Mouse (Mus musculus) gastrocnemius, adult 8-10 months (tissue): ENCODE results near the gene Apol7a. TPM values are rescaled to one million over a fixed set of nuclear protein-coding genes. Genes with fewer than 3 reads are reported as not detected.

Experiments
- DNase-seq, 2 experiments: peaks; one replicate each; pipeline ENCODE4 v3.0.0; 2022; ENCODE audit warnings: low spot score in 2 of 2
- total RNA-seq, 4 experiments: library from RNA; stranded (reverse); gene quantifications; 2 replicates each; pipeline ENCODE4 v1.2.4; 2022

Gene Apol7a
- total RNA-seq, 4 experiments from 2014 or later = 0.80 to 1.6 (median 1.3) TPM

GRCm38 (mm10) chr15:77376920-77377319, 22.0 kb downstream of the Apol7a start:
- no peak for DNase-seq

- DNase-seq = no peak
Observed at GRCm38 (mm10) chr15:77370588-77370987, 28.3 kb downstream of the Apol7a start.

GRCm38 (mm10) chr15:77369981-77370380, 28.9 kb downstream of the Apol7a start:
- DNase-seq = no peak

- DNase-seq = no peak
Observed at GRCm38 (mm10) chr15:77368818-77369320, 30.0 kb downstream of the Apol7a start.

GRCm38 (mm10) chr15:77368148-77368547, 30.8 kb downstream of the Apol7a start:
- DNase-seq = peak; percentile 95 to 96

GRCm38 (mm10) chr15:77367504-77367903, 31.4 kb downstream of the Apol7a start:
- DNase-seq = peak; percentile 37 to 45

- DNase-seq = peak; percentile 75 to 81
Observed at GRCm38 (mm10) chr15:77366706-77367484, 32.0 kb downstream of the Apol7a start.

GRCm38 (mm10) chr15:77365700-77366570, 33.0 kb downstream of the Apol7a start:
- DNase-seq = peak; percentile 47 to 67

GRCm38 (mm10) chr15:77364026-77364425, 34.9 kb downstream of the Apol7a start:
- peak in 1 of 2 experiments; percentile 23 for DNase-seq

GRCm38 (mm10) chr15:77363578-77363977, 35.3 kb downstream of the Apol7a start:
- no peak for DNase-seq

GRCm38 (mm10) chr15:77362952-77363351, 36.0 kb downstream of the Apol7a start:
- DNase-seq = no peak

- no peak for DNase-seq
Observed at GRCm38 (mm10) chr15:77359905-77360304, 39.0 kb downstream of the Apol7a start.

- peak in 1 of 2 experiments; percentile 65 for DNase-seq
Observed at GRCm38 (mm10) chr15:77359486-77359885, 39.4 kb downstream of the Apol7a start.

- DNase-seq = no peak
Observed at GRCm38 (mm10) chr15:77359084-77359483, 39.8 kb downstream of the Apol7a start.

- peak; percentile 82 to 85 for DNase-seq
Observed at GRCm38 (mm10) chr15:77358320-77359040, 40.4 kb downstream of the Apol7a start.

GRCm38 (mm10) chr15:77356248-77356810, 42.6 kb downstream of the Apol7a start:
- DNase-seq = no peak

GRCm38 (mm10) chr15:77354848-77355551, 43.9 kb downstream of the Apol7a start:
- DNase-seq = no peak

GRCm38 (mm10) chr15:77354496-77354847, 44.4 kb downstream of the Apol7a start:
- DNase-seq = no peak

GRCm38 (mm10) chr15:77353764-77354163, 45.1 kb downstream of the Apol7a start:
- no peak for DNase-seq

- DNase-seq = no peak
Observed at GRCm38 (mm10) chr15:77352863-77353262, 46.0 kb downstream of the Apol7a start.
